Mouse (Mus musculus) liver, embryonic 11.5 days (tissue): ENCODE results near the gene Ppard. TPM values are rescaled to one million over a fixed set of nuclear protein-coding genes. Genes with fewer than 3 reads are reported as not detected.

ENCODE experiments used
- ATAC-seq: fragments of 200-750 bp; cut with Nextera tagmentation; replicated peaks from 2 replicates; pipeline ENCODE4 v1.8.0; 2017; ENCODE audit warnings: moderate number of reproducible peaks, mild to moderate bottlenecking, moderate TSS enrichment, moderate library complexity; ENCODE audit not compliant: low FRiP score
- DNase-seq: peaks from one replicate; pipeline ENCODE4 v3.0.0-alpha.2; 2017; ENCODE audit warnings: low spot score
- H3K27ac ChIP-seq: fragments of 300-500 bp; sonication (generic); 2 replicates; pipeline ENCODE4 v1.5.1; 2014; ENCODE audit warnings: mild to moderate bottlenecking, low read depth, low read length, control low read depth
- H3K27me3 ChIP-seq: fragments of 300-500 bp; sonication (generic); replicated peaks from 2 replicates; pipeline ENCODE4 v1.6.1; 2014; ENCODE audit warnings: low read length, mixed read lengths; ENCODE audit not compliant: control insufficient read depth, insufficient read depth
- H3K36me3 ChIP-seq: fragments of 300-500 bp; sonication (generic); 2 replicates; pipeline ENCODE4 v1.6.1; 2014; ENCODE audit warnings: mild to moderate bottlenecking, low read length, moderate library complexity, mixed read lengths; ENCODE audit not compliant: control insufficient read depth, insufficient read depth
- H3K4me1 ChIP-seq: fragments of 300-500 bp; sonication (generic); replicated peaks from 2 replicates; pipeline ENCODE4 v1.6.1; 2014; ENCODE audit warnings: low read length, mixed read lengths; ENCODE audit not compliant: control insufficient read depth, insufficient read depth
- H3K4me2 ChIP-seq: fragments of 300-500 bp; sonication (generic); 2 replicates; pipeline ENCODE4 v1.6.1; 2014; ENCODE audit warnings: mild to moderate bottlenecking, control low read depth, moderate library complexity
- H3K4me3 ChIP-seq: fragments of 300-500 bp; sonication (generic); 2 replicates; pipeline ENCODE4 v1.5.1; 2014; ENCODE audit warnings: low read depth, low read length, control low read depth
- H3K9ac ChIP-seq: fragments of 300-500 bp; sonication (generic); 2 replicates; pipeline ENCODE4 v1.6.1; 2014; ENCODE audit warnings: low read depth, low read length, control low read depth
- H3K9me3 ChIP-seq: fragments of 300-500 bp; sonication (generic); 2 replicates; pipeline ENCODE4 v1.6.1; 2016; ENCODE audit warnings: low read length, inconsistent platforms, mixed read lengths; ENCODE audit not compliant: control insufficient read depth
- WGBS: fragments of 180-500 bp; shearing (Covaris S2); extraction: QIAGEN DNeasy Blood & Tissue Kit; methylation state at CpG from one replicate; pipeline ENCODE4 v1.1.7; 2014; 5-methylcytosine and 5-hydroxymethylcytosine counted together
- polyA plus RNA-seq: library from polyadenylated mRNA; unstranded; fragments of >200 nt; fragmentation: Nextera tagmentation; extraction: Ambion mirVana; gene quantifications from 2 replicates; pipeline ENCODE4 v1.2.1, GENCODE M21; 2014

Gene Ppard
- polyA plus RNA-seq, 1 experiment from 2014 or later = 2.3 TPM

DNA sequence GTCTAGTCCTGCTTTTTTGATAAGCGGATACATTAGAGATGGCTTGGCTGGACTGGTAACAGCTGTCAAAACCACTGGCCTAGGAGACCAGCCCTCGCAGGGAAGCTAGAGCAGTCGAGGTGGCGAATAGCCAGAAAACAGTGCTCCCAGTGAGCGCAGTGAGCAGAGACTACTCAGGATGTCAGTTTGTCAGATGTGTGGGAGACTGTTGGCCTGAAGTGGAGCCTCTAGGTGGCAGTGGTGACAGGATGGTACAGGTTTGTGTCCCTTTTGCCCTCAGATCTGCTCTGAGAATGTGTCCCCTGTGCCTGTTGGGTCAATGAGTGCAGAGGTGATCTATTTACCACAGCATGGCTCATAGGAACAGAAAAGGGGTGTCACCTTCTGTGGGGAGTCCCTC lies 55.5 kb downstream of the Ppard start:
- Histone ChIP-seq H3K4me1 (peaks cover 28% of the 10 kb centered on the region), H3K9ac (no peak overlapping the region), H3K27ac (no peak overlapping the region), H3K36me3 (peaks cover 3% of the 10 kb centered on the region; the same call in 1 of the 2 replicates), H3K9me3 (no peaks in the 10 kb centered on the region), H3K4me2 (no peak overlapping the region), H3K4me3 (no peak overlapping the region), H3K27me3 (no peaks in the 10 kb centered on the region)
- WGBS = 78% methylated on average over 5 of the region's 5 CpGs
- no peak; the same call in 1 of the 2 replicates for ATAC-seq
- no peak for DNase-seq

DNA sequence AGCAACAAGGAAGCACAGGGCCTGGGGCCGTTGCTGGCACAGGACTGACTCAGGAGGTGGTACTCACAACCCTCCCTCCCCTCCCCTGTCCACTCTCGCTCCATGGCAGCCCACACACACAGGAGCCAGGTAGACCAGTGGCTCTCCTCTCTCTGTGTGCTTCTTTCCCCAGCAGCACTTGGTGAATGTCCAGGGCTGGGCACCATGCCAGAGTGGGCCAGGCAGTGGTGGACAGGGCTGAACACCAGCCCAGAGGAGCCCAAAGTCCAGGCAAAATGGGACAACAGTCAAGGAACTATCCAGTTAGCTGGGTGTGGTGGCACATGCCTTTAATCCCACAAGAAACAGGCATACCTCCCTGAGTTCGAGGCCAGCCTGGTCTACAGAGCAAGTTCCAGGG lies 57.8 kb downstream of the Ppard start:
- 76% methylated on average over 3 of the region's 3 CpGs for WGBS
- no peak overlapping the region for H3K27ac ChIP-seq
- no peak for ATAC-seq

DNA sequence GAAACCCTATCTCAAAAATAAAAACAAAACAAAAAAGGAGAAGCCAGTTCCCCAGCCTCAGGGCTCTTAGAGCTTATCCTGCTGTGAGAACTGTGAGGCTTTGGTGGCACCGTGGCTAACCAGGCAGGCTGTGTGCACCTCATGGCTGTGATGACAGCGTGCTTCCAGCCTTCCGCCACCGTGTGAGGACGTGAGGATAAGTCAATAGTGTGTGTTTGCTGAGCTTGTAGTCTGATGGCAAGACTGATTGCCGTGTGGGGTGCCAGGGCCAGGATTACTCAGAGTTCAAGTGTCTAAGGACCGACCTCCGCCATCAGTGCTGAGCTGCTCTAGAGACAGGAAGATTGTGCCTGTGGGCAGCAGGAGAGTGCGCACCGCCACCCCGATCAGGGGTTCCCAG lies 58.2 kb downstream of the Ppard start:
- ATAC-seq (no peak), DNase-seq (no peak)
- Histone ChIP-seq H3K4me2 (no peak overlapping the region), H3K9ac (no peak overlapping the region), H3K4me1 (peaks cover 33% of the 10 kb centered on the region), H3K9me3 (no peaks in the 10 kb centered on the region), H3K36me3 (peaks cover 3% of the 10 kb centered on the region; the same call in 1 of the 2 replicates), H3K4me3 (no peak overlapping the region), H3K27me3 (no peaks in the 10 kb centered on the region), H3K27ac (no peak overlapping the region)
- WGBS = 63% methylated on average over 11 of the region's 11 CpGs

More for the DNA sequence above, 57.8 kb downstream of the Ppard start:
- no peak for DNase-seq
- H3K4me2 ChIP-seq = no peak overlapping the region
- no peaks in the 10 kb centered on the region for H3K9me3 ChIP-seq
- H3K36me3 ChIP-seq = peaks cover 3% of the 10 kb centered on the region; the same call in 1 of the 2 replicates
- no peaks in the 10 kb centered on the region for H3K27me3 ChIP-seq
- no peak overlapping the region for H3K4me3 ChIP-seq
- H3K9ac ChIP-seq = no peak overlapping the region
- peaks cover 33% of the 10 kb centered on the region for H3K4me1 ChIP-seq

DNA sequence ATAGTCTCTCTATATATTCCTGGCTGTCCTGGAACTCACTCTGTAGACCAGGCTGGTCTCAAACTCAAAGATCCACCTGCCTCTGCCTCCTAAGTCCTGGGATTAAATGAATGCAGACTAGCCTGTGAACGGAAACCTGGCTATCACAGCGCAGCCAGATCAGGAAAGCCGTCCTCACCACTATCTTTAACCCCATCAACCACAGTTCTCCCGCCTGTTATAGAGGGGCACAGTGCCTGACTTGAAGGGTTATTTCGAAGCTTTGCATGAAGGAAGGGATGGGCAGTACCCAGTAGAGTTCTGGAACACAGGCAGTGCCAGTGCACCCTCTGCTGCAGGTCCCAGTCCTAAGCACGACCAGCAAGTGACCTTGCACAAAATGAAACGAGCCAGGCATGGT lies 58.8 kb downstream of the Ppard start:
- Histone ChIP-seq H3K27me3 (no peaks in the 10 kb centered on the region), H3K4me3 (no peak overlapping the region), H3K4me1 (peaks cover 28% of the 10 kb centered on the region), H3K4me2 (no peak overlapping the region), H3K36me3 (peaks cover 3% of the 10 kb centered on the region; the same call in 1 of the 2 replicates), H3K27ac (no peak overlapping the region), H3K9me3 (no peaks in the 10 kb centered on the region), H3K9ac (no peak overlapping the region)
- WGBS = 43% methylated on average over 7 of the region's 7 CpGs
- ATAC-seq (no peak), DNase-seq (no peak)

DNA sequence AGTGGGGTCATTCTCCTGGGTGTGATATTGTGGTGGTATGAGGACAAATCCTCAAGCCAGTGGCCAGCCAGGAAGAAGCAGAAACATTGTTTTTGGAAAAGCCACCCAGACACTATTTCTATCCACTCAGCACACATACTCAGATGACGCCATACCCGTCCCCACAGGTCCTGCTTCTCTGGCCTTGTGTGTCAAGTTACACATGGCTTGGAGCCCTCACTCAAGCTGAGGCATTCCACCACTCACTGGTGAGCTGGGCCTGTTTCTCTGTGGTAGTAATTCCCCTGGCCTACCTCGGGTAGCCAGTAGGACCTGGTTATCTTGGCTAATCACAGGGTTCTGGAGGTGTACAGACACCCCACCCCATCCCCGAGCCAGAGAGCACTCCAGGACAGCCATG lies 61.2 kb downstream of the Ppard start:
- DNase-seq (no peak), ATAC-seq (no peak)
- Histone ChIP-seq H3K27me3 (no peaks in the 10 kb centered on the region), H3K4me2 (no peak overlapping the region), H3K9me3 (no peaks in the 10 kb centered on the region), H3K4me1 (peaks cover 19% of the 10 kb centered on the region), H3K4me3 (no peak overlapping the region), H3K27ac (no peak overlapping the region), H3K9ac (no peak overlapping the region), H3K36me3 (peaks cover 3% of the 10 kb centered on the region; the same call in 1 of the 2 replicates)
- WGBS = 61% methylated on average over 4 of the region's 4 CpGs

DNA sequence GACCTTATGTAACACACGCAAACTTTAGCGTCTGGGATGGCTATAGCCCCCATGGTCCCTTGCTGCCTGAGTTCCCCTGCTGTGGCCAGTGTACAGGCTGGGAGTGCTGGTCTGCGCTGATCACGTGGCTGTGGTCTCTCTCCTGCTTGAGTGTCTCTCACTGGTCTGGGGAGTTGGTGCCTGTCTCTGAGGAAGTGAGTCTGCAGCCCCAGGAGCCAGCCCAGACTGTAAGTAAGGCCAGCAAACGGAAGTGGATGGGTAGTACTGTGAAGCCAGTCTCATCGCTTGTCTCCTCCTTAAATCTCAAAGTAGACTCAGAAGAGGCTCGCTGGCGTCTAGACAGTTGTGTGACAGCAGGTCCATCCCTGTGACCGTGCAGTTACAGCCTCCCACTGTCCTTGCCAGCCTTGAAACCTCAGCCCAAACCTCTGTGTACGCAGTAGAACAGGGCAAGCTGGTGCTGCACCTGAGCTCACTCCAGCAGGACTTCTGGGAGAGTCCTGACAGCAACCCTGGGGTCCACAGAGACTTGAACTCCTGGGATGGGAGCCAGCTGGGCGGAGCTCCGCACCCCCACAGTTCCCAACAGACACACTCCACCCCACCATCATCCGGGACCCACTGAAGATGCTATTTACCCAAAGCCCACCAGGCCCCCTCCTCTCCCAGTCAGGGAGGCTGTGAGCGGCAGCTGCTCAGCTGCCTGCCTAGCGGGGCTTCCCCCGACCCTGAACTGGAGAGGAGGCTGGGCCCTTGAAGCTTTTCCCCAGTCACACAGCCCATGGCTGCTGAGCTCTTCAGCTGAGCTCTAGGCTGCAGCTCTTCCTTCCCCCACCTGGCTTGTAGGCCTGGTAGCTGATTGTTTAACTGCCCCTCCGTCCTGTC lies 62.2 kb downstream of the Ppard start:
- no peaks in the 10 kb centered on the region for H3K27me3 ChIP-seq
- H3K9ac ChIP-seq = no peak overlapping the region
- peaks cover 3% of the 10 kb centered on the region; the same call in 1 of the 2 replicates for H3K36me3 ChIP-seq
- no peak overlapping the region for H3K27ac ChIP-seq
- 66% methylated on average over 17 of the region's 17 CpGs for WGBS
- ATAC-seq (no peak), DNase-seq (no peak)
- peaks cover 21% of the 10 kb centered on the region for H3K4me1 ChIP-seq
- no peaks in the 10 kb centered on the region for H3K9me3 ChIP-seq
- no peak overlapping the region for H3K4me3 ChIP-seq
- H3K4me2 ChIP-seq = no peak overlapping the region

DNA sequence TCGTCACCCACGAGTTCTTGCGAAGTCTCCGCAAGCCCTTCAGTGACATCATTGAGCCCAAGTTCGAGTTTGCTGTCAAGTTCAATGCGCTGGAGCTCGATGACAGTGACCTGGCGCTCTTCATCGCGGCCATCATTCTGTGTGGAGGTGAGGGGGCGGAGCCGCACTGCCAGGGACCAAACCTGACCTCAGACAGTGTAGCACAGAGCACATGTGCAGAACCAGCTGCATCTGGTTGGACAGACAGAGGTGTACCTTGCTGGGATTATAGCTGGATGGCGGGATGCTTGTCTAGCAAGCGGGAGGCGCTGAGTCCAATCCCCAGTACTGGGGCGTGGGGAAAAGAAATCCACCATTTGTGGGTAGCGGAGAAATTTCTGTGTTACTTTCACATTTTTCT lies 66.4 kb downstream of the Ppard start:
- Histone ChIP-seq H3K4me3 (no peak overlapping the region), H3K27ac (no peak overlapping the region), H3K9me3 (no peaks in the 10 kb centered on the region), H3K4me2 (no peak overlapping the region), H3K4me1 (peaks cover 15% of the 10 kb centered on the region), H3K9ac (no peak overlapping the region), H3K36me3 (no peaks in the 10 kb centered on the region; the same call in 1 of the 2 replicates), H3K27me3 (no peaks in the 10 kb centered on the region; the same call in 1 of the 2 replicates)
- 94% methylated on average over 17 of the region's 17 CpGs for WGBS
- DNase-seq = no peak
- ATAC-seq = no peak

DNA sequence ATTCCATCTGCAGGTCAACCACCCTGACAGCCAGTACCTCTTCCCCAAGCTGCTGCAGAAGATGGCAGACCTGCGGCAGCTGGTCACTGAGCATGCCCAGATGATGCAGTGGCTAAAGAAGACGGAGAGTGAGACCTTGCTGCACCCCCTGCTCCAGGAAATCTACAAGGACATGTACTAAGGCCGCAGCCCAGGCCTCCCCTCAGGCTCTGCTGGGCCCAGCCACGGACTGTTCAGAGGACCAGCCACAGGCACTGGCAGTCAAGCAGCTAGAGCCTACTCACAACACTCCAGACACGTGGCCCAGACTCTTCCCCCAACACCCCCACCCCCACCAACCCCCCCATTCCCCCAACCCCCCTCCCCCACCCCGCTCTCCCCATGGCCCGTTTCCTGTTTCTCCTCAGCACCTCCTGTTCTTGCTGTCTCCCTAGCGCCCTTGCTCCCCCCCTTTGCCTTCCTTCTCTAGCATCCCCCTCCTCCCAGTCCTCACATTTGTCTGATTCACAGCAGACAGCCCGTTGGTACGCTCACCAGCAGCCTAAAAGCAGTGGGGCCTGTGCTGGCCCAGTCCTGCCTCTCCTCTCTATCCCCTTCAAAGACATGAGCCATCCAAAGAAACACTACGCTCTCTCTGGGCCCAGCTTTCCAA lies 67.3 kb downstream of the Ppard start:
- Histone ChIP-seq H3K4me3 (no peak overlapping the region), H3K27ac (no peak overlapping the region; the same call in 1 of the 2 replicates), H3K36me3 (no peaks in the 10 kb centered on the region; the same call in 1 of the 2 replicates), H3K4me1 (peaks cover 12% of the 10 kb centered on the region), H3K9me3 (no peaks in the 10 kb centered on the region), H3K27me3 (no peaks in the 10 kb centered on the region; the same call in 1 of the 2 replicates), H3K4me2 (no peak overlapping the region), H3K9ac (no peak overlapping the region)
- 54% methylated on average over 10 of the region's 11 CpGs for WGBS
- no peak for ATAC-seq
- DNase-seq = no peak
